Mouse (Mus musculus) cerebellum, adult 9-10 months (tissue): ENCODE results near the gene Rhobtb3.
"Not testable (repeated sequence)": the region's sequence is repeated elsewhere in the genome, so short reads cannot be mapped to it uniquely, and the experiment has no call there.

Experiments
- DNase-seq: peaks from one replicate; pipeline ENCODE4 v3.0.0; 2022

Gene Rhobtb3

DNA sequence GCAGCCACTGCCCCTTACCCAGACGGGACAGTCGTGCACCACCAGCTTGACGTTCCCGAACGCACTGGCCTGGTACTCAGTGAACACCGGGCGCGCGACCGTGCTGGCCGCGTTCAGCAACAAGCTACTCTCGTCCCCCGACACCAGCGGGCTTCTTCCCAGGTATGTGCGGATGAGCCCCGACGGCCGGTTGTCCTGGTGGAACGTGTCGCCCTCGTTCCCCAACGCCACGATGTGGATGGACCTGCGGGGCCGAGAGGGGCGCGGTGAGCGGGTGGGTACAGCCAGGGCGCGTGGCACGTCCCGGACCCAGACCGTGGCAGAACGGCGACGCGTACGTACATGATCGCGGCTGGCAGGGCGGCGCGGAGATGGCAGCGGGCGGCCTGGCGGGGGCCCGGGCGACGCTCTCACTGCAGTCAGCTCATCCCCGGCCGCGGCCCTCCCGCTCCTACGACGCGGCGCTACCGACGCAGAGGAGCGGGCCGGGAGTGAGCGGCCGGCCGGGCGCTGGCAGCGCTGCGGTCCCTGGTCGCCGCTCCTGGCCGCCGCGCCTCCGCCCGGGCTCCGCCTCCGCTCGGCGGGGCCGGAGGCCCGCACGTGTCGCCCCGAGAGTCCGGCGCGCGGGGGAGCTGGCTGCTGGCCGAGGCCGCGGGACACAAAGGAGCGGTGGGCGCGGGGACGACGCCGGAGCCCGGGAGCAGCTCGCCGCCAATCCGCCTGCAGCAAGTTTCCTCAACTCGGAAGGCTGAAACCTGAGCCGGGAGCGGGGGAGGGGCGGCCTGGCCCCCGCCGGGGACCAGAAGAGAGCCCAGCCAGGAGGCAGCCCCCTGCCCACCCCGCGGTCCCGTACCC lies at the start of gene Rhobtb3:
Rhobtb3 (minus strand) TSS at position 737 of the 855 bp plus-strand sequence.
- peak; percentile 62 for DNase-seq

DNA sequence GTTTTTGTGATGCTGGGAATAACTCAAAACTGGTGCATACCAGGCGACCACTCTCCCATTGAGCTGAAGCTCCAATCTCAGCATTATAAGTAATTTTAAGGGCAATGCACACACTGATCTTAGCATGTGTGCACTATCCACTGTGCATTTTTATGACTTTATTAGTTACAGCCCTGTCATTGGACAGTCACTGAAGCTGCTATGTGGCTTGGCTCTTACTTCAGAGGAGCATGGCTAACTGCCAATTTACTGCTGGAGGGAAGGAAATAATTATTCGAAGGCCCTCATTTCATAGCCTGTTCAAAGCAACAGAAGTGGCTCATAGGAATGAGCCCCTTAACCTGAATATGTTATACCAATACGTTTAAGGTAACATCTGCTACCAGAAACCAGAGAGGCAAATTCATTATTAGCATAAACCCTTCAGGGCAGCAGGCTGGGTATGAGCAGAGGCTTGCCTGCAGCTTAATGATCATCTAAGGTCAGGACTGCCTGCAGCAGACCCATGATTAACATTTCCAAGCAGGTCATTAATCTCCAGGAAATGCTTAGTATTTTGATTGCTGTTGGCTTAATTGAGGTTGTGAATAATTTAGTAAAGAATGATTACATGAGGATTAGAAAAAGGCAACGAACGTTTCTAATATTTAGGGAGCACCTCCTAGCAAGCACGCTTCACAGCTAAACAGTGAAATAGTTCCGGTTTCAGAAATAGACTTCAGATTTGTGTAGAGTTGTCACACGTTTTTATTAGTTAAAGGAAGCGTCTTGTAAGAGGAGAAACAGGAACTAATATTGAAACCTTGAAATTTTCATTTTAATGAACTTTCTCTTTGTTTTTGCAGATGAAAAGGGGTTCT lies 48.7 kb upstream of the Rhobtb3 start:
- DNase-seq, result no peak

DNA sequence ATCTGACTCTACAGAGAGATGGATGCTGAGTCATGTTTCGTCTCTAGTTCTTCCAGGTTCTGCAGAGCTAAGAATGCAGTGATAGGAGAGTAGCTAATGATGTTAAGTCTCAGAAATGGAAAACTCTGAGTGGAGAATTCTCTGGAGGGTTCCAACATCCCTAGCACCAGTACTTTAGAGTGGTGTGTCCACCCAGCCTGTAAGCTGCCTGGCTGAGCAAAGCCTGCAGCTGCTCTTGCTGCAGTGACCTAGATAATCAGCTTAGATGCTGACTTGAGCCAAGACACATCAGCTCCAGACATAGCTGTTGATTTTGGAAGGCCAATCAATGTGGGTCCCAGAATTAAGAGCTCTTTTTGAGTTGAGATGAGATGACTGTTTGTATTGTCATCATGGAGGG lies 44.4 kb upstream of the Rhobtb3 start:
- no peak for DNase-seq

DNA sequence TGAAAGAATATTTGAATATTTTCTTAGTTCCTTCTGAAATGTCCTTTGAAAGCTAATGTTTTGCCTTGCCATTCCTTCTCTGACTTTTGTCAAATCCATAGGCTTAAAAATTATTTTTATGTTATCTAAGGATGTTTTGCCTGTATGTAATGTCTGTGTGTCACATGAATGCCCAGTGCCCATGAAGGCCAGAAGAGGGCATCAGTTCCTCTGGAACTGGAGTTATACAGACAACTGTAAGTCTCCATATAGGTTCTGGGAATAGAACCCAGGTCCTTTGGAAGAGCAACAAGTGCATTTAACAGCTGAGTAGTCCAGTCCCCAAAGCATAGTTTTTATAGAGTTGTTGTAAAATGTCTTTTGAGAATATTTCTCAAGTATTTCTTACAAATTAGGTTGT lies 38.2 kb upstream of the Rhobtb3 start:
- DNase-seq, result no peak

DNA sequence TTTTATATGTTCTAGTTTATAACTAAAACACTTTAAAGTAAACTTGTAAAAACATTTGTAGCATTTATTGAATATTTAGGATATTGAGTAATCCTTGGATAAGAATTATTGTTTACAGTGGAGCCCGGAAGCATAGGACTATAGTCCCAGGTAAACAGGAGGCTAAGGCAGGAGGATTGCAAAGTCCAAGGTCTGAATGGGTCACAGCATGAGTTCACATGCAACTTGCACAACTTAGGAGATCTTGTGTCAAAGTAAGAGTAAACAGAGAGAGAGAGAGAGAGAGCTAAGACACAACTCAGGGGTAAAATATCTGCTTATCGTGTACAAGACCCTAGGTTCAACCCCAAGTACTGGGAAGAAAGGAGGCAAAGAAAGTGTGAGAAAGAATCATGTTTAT lies 32.9 kb upstream of the Rhobtb3 start:
- no peak for DNase-seq

DNA sequence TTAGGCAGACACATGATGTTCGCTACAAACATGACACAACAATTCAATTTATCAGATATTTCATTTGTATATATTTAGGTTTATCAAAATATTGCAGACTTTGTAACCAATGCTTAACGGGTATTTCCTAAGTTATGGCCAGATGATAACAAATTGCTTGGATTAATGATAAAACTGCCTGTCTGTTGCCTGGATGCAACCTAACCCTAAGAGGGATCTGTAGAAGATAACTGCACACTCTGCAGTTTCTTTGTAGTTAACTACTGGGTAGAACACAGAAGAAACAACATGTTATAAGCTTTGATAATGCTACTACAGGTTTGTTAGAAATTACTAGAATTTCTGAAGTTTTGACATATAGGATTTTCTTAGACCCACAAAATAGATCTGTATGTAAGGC lies 32.5 kb upstream of the Rhobtb3 start:
- DNase-seq, result no peak

DNA sequence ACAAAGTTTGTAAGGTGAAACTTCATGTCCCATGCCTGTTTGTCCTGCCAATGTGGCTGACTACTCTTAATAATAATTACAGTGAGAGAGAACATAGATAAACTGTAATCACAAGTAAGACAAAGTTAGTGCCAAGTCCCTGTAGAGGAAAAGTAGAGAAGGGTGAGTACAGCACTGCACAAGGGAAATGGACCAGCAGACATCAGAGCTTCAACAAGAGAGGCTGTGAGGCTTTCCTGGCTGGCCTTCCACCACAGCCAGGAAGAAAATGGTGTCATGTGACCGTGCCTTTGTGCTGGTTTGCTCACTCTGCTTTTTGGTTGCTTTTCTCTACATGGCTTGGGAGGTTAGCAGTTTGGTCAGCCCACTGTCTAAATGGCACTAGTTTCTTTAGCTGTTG lies 31.9 kb upstream of the Rhobtb3 start:
- no peak for DNase-seq

DNA sequence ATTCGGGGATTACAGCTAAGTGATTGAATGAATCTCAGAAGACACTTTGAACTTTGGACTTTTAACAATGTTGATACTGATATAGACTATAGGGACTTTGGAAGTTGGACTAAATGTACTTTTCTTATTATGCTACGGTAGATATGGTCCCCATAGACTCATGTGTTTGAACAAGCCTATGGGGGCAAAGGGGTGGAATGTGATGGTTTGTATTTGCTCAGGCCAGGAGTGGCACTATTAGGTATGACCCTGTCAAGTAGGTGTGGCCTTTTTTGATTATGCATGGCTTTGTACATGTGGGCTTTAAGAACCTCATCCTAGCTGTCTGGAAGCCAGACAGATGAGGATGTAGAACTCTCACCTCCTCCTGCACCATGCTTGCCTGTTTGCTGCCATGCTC lies 30.8 kb upstream of the Rhobtb3 start:
- no peak for DNase-seq

DNA sequence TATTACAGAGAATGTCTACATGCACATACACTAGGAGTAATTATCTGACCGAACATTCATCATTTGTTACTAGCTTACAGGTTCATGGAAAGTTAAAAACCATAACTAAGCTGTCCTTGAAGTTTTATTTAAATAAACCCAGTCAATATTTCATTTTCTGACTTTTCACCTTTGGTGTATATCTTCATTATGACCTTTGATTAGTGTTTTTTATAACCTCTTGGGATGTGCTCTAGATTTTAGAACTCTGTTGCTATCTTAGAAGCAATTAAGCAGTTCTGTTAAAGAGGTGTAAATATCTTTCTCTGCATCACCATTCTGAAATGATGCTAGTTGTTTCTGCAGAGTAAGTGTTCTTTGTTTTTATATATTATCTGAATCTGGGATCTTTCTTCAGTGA lies 23.1 kb upstream of the Rhobtb3 start, which contains the start of gene Spata9:
Spata9 (plus strand) TSS at position 301 of the 400 bp plus-strand sequence.
- no peak for DNase-seq

DNA sequence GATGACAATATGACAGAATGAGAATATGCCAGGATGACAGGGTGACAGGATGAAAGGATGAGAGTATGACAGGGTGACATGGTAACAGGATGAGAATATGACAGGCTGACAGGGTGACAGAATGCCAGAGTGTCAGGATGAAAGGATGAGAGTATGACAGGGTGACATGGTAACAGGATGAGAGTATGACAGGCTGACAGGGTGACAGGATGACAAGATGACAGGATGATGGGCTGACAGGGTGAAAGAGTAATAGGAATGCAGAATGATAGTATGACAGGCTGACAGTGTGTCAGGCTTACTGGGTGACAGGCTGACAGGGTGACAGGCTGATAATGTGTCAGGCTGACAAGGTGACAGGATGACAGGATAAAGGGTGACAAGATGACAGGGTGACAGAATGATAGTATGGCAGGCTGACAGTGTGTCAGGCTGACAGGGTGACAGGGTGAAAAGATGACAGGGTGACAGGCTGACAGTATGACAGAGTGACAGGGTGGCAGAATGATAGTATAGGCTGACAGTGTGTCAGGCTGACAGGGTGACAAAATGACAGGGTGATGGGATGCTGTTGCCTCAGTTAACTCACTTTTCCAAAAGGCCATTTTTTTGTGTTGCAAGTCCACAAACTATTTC lies 11.8 kb upstream of the Rhobtb3 start:
- DNase-seq, result no peak

DNA sequence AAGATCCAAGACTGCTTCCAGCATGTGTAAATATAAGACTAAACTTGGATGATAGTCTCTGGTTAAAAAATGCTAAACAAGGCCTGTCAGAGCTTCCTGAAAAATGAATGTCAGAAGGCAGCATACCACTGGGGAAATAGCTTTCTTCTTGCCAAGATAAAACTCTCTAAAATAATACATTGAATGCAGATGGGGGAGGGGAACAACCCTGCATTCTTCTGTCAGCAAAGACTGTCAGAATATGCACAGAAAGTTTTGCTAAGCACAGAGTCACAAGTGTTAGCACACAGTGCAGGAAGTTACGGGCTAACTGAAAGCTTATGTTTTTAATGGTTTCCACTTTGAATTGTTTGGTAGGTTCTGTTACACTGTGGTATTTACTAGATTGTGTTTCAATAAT lies 6.6 kb upstream of the Rhobtb3 start:
- no peak for DNase-seq

DNA sequence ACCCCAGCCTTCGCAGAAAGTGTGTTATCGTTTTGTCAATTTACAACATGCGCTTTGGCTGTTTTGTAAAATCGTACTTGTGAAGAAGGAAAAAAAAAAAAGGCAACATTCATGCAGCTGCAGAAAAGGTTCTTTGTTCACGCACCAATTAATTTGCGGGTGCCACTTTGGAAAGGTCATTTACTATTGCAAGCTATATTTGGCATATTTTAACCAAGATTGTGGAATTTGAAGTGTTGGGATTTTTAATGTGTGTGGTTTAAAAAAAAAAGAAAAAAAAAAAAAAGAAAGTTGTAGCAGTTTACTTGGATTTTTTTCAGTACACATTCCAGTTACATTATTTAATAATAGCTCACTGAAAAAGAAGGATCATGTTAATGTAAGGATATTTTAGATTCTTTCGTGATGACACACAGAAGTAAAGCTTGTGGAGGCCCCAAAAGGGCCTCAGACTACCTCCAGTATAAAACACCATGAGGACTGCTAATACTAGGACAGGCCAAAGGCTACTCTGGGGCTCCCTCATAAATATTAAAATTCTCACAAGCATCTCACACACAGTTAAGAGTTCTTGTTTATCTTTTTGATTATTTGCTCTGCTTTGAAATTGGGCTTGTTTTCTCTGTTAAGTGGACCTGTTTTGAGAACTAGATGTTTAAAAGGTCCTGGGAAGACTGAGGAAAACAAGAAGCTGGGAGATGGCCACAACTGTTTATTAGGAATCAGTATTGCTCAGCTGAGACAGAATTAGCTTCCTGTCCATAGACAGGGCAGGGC lies 507 bp upstream of the Rhobtb3 start:
- no peak for DNase-seq

DNA sequence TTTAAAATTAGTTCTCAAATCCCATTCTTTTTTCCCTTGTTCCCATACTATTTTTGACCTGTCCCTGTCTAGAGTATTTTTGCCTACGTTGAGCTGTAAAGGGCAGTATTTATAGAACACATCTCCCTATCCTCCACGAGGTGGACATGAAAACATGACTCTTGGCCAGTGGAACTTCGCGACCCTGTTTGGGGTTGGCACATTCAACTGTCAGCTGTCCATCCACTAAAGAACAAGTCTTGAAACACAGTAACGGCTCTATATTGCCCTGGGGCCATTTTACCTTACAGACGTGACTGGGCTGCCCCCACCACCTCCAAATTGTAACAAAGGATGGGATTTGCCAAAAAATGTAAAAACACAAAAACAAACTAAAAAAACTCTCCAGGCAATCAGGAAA lies 994 bp downstream of the Rhobtb3 start:
- DNase-seq, result no peak

DNA sequence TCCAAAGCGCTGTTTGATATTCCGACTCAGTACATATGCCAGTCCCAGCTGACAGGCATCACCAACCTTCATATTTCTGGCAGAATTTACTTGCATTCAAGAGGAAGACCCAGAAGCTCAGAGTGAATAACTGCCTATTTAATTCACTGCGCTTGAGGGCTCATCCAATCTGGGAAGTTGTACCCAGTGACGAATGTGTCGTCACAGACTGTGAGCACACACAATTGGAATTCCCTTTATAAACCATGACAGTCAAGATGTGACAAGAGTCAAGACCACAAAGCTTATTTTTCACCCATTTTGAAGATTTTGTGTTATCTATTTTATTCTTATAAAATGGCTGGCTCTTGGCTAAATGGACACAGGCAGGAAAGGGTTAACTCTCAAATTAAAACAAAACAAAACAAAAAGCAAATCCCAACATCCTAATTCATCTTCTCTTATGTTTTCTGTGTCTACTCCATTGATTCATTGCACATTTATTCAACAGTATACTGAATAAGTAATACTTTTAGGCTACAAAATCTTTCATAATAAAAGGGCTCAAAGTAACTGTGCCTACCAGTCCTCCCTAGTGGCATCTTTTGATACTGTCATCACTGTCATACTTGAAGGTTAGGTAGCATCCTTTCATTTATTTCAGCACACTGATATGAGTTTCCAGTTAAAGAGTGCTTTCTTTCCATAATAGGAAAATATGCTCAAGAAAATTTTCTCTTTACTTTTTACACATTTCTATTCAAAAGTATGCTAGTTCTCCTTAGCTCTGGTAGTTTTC lies 2.0 kb downstream of the Rhobtb3 start:
- no peak for DNase-seq

DNA sequence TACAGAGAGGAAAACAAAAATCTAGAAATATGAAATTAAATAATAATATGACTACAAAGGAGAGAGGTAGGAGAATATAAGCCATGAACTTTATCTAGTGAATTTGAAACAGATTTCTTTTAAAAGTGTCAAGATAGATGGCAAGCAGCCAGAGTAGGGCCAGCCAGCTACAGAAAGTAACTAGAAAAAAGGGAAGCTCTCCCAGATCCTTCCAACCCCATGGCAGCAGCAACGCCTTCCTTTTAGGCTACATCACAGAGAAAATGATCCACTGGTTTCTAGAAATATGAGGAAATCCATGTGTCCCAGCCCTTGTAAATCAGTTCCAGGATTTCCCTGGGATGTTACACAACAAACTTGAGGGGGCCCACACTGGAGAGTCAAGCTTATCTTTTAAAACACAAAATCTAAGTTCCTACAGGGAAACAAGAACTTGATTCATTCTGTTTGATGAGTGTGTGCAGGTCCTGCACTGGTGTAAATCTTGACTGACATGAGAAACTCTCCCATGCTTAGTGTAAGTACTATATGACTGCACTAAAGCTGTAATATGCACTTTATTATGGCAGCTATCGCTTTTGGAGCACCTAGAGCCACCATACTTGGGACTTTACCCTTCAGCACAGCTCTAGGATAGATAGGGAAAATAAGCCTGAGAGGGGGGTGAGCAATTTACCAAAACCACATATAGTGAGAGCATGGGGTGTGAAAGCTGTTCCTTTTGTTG lies 2.8 kb downstream of the Rhobtb3 start:
- DNase-seq, result no peak

DNA sequence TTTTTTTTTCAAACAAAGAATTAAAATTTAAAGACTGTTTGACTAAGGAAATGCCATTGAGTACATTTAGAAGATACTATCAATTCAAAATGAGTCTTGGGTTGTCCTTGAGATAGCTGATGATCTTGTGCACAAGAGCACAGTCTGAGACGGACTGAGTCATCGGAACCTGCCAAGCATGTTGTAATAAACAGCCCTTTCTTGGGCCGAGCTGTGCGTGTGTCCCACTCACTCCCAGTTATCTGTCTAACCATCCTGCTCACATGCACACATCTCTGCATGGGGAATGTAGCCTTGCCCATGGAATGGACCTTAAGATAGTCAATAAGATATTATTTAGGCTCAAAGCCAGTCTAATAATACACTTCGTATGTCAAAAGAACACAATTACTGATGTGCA lies 4.9 kb downstream of the Rhobtb3 start:
- no peak for DNase-seq

DNA sequence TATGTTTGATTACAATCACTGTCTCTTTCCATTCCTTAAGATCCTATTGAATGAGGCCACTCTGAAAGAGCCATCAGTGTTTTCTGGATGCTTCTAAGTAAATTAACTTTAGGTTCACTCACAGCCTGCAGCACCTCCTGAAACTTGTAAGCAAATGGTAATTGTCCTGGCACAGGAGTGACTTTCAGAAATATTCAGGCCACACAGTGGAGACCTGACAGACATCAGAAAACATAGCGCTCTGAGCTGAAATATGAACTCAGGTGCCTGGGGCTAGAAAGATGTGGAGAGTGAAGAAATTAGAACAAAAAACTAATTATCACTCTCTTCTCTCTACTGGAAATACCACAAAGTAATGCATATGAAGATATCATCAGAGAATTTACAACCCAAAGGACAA lies 10.4 kb downstream of the Rhobtb3 start:
- DNase-seq, result no peak

DNA sequence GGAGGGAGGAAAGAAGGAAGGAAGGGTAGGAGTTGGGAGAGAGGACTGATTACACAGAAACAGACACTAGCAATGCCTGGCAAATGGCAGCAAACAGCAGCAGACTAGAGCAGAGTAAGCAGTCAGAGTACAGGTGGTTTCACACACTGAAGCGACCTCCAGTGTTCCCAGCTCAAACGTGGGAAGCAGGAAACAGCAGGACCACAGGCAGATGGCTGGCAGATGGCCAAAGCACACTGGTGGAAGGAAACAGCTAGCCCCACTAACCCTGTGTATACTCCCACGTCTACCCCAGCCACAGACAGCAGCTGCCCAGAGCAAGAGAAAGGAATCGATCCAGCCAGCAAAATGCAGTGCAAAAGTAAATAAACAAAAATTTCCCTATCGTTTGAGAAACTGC lies 12.7 kb downstream of the Rhobtb3 start:
- no peak for DNase-seq

DNA sequence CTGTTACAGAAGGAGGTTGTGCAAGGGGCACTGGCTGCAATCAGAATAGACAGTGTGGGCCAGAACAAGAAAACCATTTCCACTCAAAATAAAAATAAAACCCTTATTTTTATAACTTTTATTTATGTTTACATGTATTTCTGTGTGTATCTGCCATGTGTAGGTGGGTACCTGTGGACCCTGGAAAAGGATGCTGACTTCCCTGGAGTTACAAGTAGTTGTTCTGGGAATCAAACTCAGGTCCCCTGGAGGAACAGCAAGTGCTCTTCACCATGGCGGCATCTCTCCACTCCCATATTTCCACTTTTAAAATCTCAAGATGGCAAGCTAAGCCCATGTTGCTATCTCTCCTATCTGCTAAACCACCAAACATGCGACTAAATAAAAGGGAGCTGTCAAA lies 13.1 kb downstream of the Rhobtb3 start:
- DNase-seq, result no peak

DNA sequence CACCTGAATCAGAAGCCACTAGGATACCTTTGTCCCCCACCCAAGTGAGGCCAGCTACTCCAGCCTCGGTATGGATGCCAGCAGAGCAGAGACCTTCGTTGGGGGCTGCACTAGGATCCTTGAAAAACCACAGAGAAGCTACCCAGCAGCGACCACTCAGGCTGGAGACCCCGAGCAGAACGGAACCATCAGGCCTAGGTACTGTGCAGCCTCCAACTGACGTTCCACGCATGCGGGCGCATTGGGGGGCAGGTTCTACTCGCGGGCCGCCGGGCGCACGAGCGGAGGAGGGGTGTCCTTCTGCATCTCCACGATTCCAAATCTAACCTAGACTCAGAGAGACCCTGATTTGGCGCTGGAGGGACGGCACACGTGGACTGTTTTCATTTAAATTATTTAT lies 13.7 kb downstream of the Rhobtb3 start:
- no peak for DNase-seq

DNA sequence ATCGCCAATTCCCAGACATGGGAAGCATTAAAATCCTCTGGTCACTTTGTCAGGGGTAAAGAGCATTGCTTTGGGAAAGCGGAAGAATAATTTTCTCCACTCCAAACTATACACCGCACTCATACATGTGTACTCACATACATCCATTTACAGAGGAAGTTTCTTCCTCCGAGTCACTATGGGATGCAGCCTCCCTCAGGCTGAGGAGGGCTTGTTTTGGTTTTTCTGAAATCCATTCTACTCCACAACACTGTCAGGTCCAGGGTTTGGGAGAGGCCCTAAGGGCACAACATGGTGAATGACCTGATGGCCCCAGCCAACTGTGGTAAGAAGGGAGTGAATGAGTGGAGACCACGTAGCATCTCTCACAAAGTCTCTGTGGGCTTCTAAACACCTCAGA lies 14.7 kb downstream of the Rhobtb3 start:
- not testable (repeated sequence) for DNase-seq
